Mouse (Mus musculus) brain, embryonic 14.5 days (tissue): Measurements from ENCODE around the gene Ssr2.

Source experiments
- CTCF ChIP-seq: fragments of 200-500 bp; IDR thresholded peaks from 2 replicates; pipeline ENCODE4 v1.5.1; 2012; ENCODE audit warnings: inconsistent platforms, mild to moderate bottlenecking, moderate library complexity, borderline replicate concordance; ENCODE audit not compliant: insufficient read depth, insufficient read length; ENCODE audit errors: extremely low read depth
- POLR2A ChIP-seq: fragments of 200-500 bp; IDR thresholded peaks from 2 replicates; pipeline ENCODE4 v1.6.1; 2012; ENCODE audit warnings: mild to moderate bottlenecking, inconsistent platforms, borderline replicate concordance; ENCODE audit not compliant: poor library complexity, insufficient read depth, insufficient read length, severe bottlenecking; ENCODE audit errors: extremely low read depth

DNA sequence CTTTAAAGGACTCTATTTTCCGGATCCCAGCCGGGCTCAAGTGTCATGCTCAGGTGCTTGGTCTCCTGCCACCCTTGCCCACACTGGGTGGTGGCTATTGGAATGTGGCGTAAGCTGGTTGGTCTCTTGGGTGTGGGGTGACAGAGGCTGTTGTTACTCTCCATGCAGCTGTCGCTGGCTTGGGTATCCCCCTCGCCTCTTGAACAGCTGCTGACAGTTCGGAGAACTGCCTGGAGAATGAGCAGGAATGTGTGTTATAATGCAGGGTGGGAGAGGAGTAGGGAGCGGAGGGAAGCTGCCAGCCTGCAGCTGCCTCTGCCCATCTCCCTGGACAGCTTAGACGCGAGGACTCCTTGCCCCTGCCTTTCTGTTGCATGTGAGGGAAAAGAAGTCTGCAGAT lies 54.3 kb downstream of the Ssr2 start:
- TF ChIP-seq CTCF (no peak), POLR2A (no peak)
